Mouse (Mus musculus): ENCODE measurements at regions not wholly inside any gene's neighbourhood (a gene's known extent, or its start where the extent isn't known, plus 50 kb on each side); places are given as distances from the start of the nearest gene placed in this dataset.

- no peak for TF ChIP-seq CTCF (IDR thresholded peaks at IDR 0.05; ENCODE audit: borderline replicate concordance, extremely low read depth, insufficient read depth, insufficient read length)
- no peak for TF ChIP-seq POLR2A (IDR thresholded peaks at IDR 0.05; ENCODE audit: borderline replicate concordance, extremely low read depth, insufficient read depth, insufficient read length, poor library complexity, severe bottlenecking)
These were observed 438.1 kb downstream of the Ofcc1 start for GRCm38 (mm10) chr13:39923113-39923512.
